Mouse (Mus musculus) liver, embryonic 14.5 days (tissue): Measurements from ENCODE around the gene Acoxl. TPM values are rescaled to one million over a fixed set of nuclear protein-coding genes. Genes with fewer than 3 reads are reported as not detected.

ENCODE experiments used
- ATAC-seq: fragments of 200-750 bp; cut with Nextera tagmentation; 2 replicates; pipeline ENCODE4 v1.8.0; 2017; ENCODE audit warnings: moderate number of reproducible peaks, mild to moderate bottlenecking, moderate library complexity; ENCODE audit not compliant: insufficient read depth
- DNase-seq, 3 experiments: peaks; one replicate each; pipeline ENCODE4 v3.0.0-alpha.2; 2012 to 2013; ENCODE audit warnings: low read depth in 3 of 3, low spot score in 3 of 3
- H3K27ac ChIP-seq: fragments of 300-500 bp; sonication (generic); 2 replicates; pipeline ENCODE4 v1.5.1; 2014; ENCODE audit warnings: moderate library complexity, mild to moderate bottlenecking, control low read depth, inconsistent platforms
- H3K27me3 ChIP-seq: fragments of 300-500 bp; sonication (generic); 2 replicates; pipeline ENCODE4 v1.6.1; 2014; ENCODE audit warnings: mild to moderate bottlenecking, low read length, moderate library complexity; ENCODE audit not compliant: control insufficient read depth, insufficient read depth
- H3K36me3 ChIP-seq: fragments of 300-500 bp; sonication (generic); replicated peaks from 2 replicates; pipeline ENCODE4 v1.6.1; 2014; ENCODE audit warnings: low read depth; ENCODE audit not compliant: control insufficient read depth, insufficient read depth
- H3K4me1 ChIP-seq, 2 experiments: fragments of 200-500 bp in 1 of 2; fragments of 300-500 bp in 1 of 2; sonication (generic) in 1 of 2; replicated peaks; 2 replicates each; pipeline ENCODE4 v1.6.1; 2012 to 2014; ENCODE audit warnings: antibody characterized with exemption in 1 of 2, inconsistent platforms in 1 of 2, low read length in 1 of 2; ENCODE audit not compliant: control insufficient read depth in 2 of 2, insufficient read depth in 2 of 2
- H3K4me2 ChIP-seq: fragments of 300-500 bp; sonication (generic); 2 replicates; pipeline ENCODE4 v1.6.1; 2014; ENCODE audit warnings: low read depth, mild to moderate bottlenecking, control low read depth, moderate library complexity
- H3K4me3 ChIP-seq, 2 experiments: fragments of 200-500 bp in 1 of 2; fragments of 300-500 bp in 1 of 2; sonication (generic) in 1 of 2; 2 replicates each; pipeline ENCODE4 v1.5.1; 2012 to 2014; ENCODE audit warnings: low read depth in 2 of 2, low read length in 2 of 2, mild to moderate bottlenecking in 2 of 2, control low read depth in 1 of 2, inconsistent platforms in 1 of 2, moderate library complexity in 1 of 2; ENCODE audit not compliant: insufficient read depth in 1 of 2
- H3K9ac ChIP-seq: fragments of 300-500 bp; sonication (generic); replicated peaks from 2 replicates; pipeline ENCODE4 v1.6.1; 2014; ENCODE audit warnings: mild to moderate bottlenecking, control low read depth, moderate library complexity
- H3K9me3 ChIP-seq: fragments of 300-500 bp; sonication (generic); 2 replicates; pipeline ENCODE4 v1.6.1; 2016; ENCODE audit warnings: low read length, mixed read lengths; ENCODE audit not compliant: control insufficient read depth
- CTCF ChIP-seq: IDR thresholded peaks from 2 replicates; pipeline ENCODE4 v1.5.1; 2016; ENCODE audit warnings: antibody characterized with exemption, low read depth, control low read depth
- EP300 ChIP-seq: IDR thresholded peaks from 2 replicates; pipeline ENCODE4 v1.6.1; 2016; ENCODE audit warnings: antibody characterized with exemption, low read depth
- WGBS: fragments of 180-500 bp; shearing (Covaris S2); extraction: QIAGEN DNeasy Blood & Tissue Kit; methylation state at CpG from one replicate; pipeline ENCODE4 v1.1.7; 2014; ENCODE audit not compliant: insufficient replicate concordance; 5-methylcytosine and 5-hydroxymethylcytosine counted together
- polyA plus RNA-seq, 2 experiments: library from polyadenylated mRNA; depleted of rRNA in 1 of 2; stranded (reverse) in 1 of 2; unstranded in 1 of 2; fragments of >200 nt; fragmentation: Nextera tagmentation in 1 of 2; extraction: Ambion mirVana in 1 of 2; gene quantifications; 2 replicates each; pipeline versions ENCODE4 v1.2.1 to v1.2.3; 2012 to 2014

Gene Acoxl
- polyA plus RNA-seq, 2 experiments = not detected

DNA sequence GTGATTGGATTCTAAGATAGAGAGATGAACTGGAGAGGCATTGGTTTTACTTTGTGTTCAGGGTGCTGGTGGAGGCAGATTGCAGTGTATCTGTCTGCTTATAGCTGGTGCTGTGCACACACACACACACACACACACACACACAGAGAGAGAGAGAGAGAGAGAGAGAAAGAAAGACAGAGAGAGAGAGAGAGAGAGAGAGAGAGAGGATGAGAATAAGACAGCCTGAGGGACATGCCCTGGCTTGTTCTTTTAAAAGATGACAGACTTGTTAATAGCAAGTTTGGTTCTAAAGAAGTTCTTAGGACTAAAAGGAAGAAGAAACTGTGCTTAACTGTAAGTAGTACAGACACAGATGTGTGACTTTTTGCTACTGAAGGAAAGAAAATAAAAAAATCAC lies 295.2 kb downstream of the Acoxl start:
- DNase-seq (no peak), ATAC-seq (no peak)

DNA sequence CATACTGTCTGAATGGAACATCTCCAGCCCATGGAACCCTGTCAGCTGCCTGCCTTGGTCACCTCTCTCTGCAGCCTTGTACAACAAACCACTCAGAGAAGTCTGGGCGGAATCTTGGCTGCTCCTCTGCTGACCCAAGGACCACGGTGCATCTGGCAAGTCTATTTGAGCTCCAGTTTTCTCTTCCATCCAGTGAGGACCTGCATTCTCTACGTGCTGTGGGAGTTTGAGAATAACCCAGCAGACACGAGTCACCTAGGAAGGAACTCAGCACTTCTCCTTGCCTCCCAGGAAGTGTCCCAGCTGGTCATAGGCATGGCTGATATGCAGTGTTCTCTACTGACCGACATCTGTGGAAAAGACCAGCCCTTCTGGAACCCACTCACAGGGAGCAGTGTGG lies 295.8 kb downstream of the Acoxl start:
- no peaks in the 10 kb centered on the region for H3K27me3 ChIP-seq
- WGBS = 73% methylated on average over 5 of the region's 5 CpGs
- H3K4me2 ChIP-seq = no peak overlapping the region
- no peak overlapping the region for H3K4me3 ChIP-seq
- no peak overlapping the region for H3K9ac ChIP-seq
- peaks cover 15% of the 10 kb centered on the region; the same call in 1 of the 2 replicates for H3K36me3 ChIP-seq
- TF ChIP-seq EP300 = no peak
- TF ChIP-seq CTCF = no peak
- ATAC-seq (no peak), DNase-seq (no peak)
- no peaks in the 10 kb centered on the region for H3K9me3 ChIP-seq
- H3K27ac ChIP-seq = no peak overlapping the region
- peaks cover 0 to 2% of the 10 kb centered on the region in 2 experiments; a peak in 1 of 4 replicates for H3K4me1 ChIP-seq

More for the DNA sequence above, 295.2 kb downstream of the Acoxl start:
- H3K4me2 ChIP-seq = no peak overlapping the region
- H3K27ac ChIP-seq = no peak overlapping the region
- peaks cover 15% of the 10 kb centered on the region; the same call in 1 of the 2 replicates for H3K36me3 ChIP-seq
- H3K9me3 ChIP-seq = no peaks in the 10 kb centered on the region
- no peak overlapping the region for H3K4me3 ChIP-seq
- peaks cover 0 to 2% of the 10 kb centered on the region in 2 experiments; a peak in 1 of 4 replicates for H3K4me1 ChIP-seq
- H3K9ac ChIP-seq = no peak overlapping the region
- TF ChIP-seq CTCF (no peak), EP300 (no peak)
- no peaks in the 10 kb centered on the region for H3K27me3 ChIP-seq

DNA sequence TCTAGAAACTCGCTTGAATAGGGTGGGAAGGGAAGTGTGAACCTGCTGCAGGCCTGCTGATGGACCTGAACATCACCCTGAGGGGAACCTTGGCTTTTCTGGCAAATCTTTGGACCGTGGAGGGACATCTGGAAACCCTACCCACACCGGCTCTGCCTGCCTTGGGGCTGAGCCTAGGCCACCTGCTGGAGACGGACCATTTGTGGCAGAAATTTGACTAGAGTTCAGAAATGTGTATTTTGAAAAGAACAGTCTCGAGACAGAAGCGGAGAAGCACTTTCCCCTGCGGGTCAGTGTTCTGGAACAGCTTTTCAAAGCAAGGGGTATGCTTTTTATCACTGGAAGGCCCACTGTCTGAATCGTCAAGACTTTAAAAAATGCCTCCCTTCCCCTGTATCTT lies 296.3 kb downstream of the Acoxl start:
- Histone ChIP-seq H3K4me1 (peaks cover 0 to 2% of the 10 kb centered on the region in 2 experiments; a peak in 1 of 4 replicates), H3K4me2 (no peak overlapping the region), H3K27ac (no peak overlapping the region), H3K9ac (no peak overlapping the region), H3K36me3 (peaks cover 12% of the 10 kb centered on the region; the same call in 1 of the 2 replicates), H3K27me3 (no peaks in the 10 kb centered on the region), H3K4me3 (no peak overlapping the region), H3K9me3 (no peaks in the 10 kb centered on the region)
- 76% methylated on average over 8 of the region's 8 CpGs for WGBS
- DNase-seq (no peak), ATAC-seq (no peak)
- TF ChIP-seq CTCF (no peak), EP300 (no peak)

DNA sequence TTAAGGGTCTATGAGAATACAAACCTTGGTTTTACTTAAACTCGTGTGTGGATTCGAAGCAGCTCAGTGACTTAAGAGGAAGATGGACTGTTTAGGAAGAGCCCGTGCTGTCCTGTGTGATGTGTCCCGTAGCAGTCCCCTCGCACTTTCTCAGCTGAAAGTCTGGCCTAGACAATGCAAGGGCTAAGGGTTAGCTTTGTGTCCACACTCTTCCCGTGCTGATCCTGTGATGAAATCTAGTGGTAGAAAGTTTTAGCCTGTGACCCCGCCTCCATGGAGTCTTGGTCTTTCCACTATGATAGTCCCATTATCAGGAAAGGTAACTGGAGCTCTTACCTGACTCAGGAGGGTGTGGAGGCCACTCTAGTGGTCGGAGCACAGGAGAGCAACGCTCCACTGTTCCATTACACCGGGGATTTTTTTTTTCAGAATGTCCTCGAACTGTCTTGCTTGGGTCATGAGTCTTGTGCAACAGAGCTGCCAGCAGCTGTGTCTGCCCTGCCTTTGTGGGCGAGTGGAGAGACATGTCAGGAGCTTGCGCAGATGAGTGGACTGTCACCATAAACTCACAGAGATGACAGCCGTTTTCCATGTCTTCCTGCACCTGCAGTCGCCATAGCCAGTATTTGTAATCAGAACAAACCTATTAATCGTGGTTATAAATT lies 298.2 kb downstream of the Acoxl start:
- Histone ChIP-seq H3K9ac (no peak overlapping the region), H3K4me3 (no peak overlapping the region), H3K9me3 (no peaks in the 10 kb centered on the region), H3K36me3 (peaks cover 7% of the 10 kb centered on the region; the same call in 1 of the 2 replicates), H3K27ac (no peak overlapping the region), H3K4me1 (peaks cover 0 to 6% of the 10 kb centered on the region in 2 experiments; a peak in 2 of 4 replicates), H3K27me3 (no peaks in the 10 kb centered on the region), H3K4me2 (no peak overlapping the region)
- no peak for DNase-seq
- WGBS = 70% methylated on average over 16 of the region's 16 CpGs
- peak; percentile 42; the same call in 1 of the 2 replicates for ATAC-seq
- no peak for TF ChIP-seq EP300

DNA sequence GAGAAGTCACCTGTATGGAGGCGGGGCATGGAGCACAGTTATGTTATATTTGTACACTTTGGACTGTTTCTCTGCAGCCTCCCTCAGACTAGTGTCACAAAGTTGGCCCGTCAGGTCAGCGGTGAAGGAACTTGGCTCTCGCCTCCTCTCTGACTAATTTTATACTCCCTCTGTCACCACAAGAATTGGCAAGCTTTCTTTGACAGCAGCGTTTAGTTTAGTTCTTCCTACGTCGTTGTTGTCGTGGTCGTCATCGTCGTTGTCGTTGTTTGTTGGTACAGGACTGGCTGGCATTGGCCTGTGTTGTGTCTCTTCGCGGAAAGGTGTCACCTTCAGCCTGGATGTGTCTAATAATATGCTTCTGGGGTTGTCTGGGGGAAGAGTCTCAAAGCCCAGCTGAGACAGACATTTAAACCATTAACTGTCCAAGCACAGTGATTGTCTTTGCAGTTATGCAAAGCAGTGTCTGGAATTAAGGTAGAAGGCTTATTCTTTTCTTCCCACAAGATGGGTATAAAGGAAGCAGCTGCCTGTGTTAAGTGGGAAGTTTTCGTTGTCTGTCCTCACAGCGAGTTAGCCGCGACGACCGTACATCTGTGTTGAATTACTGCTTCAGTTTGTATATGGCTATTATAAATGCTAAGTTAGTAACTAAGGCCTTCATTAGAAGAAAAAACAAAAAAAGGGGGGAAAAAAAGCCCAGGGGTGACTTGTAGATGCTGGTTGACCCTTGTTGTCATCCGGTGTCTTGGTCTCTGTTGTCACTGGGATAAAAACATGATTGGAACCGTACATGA lies 299.0 kb downstream of the Acoxl start:
- DNase-seq = no peak
- Histone ChIP-seq H3K9ac (no peak overlapping the region), H3K36me3 (peaks cover 7% of the 10 kb centered on the region; the same call in 1 of the 2 replicates), H3K4me1 (peaks cover 0 to 6% of the 10 kb centered on the region in 2 experiments; a peak in 2 of 4 replicates), H3K4me2 (no peak overlapping the region), H3K27ac (no peak overlapping the region), H3K27me3 (no peaks in the 10 kb centered on the region), H3K4me3 (no peak overlapping the region), H3K9me3 (no peaks in the 10 kb centered on the region)
- 83% methylated on average over 22 of the region's 22 CpGs for WGBS
- no peak for ATAC-seq
- TF ChIP-seq EP300 (no peak), CTCF (no peak)
